Mouse (Mus musculus): ENCODE data around the gene Cd82.

DNA sequence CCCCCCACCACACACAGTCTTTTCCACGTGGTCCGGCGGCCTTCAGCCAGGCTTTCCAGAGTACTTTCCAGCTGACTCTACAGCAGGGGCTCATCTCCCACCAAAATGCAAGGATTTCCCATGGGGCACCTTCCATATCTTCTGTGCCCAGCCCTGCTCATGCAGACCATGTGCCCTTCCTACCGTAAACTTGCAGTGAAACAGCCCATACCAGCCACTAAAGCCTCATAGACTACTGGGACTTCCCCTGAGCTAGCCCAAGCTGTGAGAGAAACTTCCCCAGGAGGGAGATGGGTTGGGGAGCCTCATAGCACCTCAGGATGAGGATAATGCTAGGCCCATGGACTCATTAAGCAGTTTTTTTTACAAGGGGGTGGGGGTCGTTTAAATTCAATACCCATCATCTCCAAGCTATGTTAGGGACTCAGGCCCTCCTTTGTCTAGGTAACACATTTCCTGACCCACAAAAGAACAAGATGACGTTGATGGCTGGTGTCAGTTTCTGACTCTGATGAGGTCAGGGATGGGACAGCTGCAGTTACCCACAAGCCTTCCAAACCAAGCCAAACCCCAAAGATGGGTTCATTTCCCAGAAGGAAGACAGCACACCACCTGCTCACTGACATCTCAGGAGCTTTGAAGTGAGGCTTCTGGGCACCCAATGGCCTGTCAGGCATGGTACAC, 2.0 kb downstream of the Cd82 start:
- TF ChIP-seq CHD2 (IDR thresholded peaks at IDR 0.05; ENCODE audit: low read length) (no peak), BHLHE40 (IDR thresholded peaks at IDR 0.05; ENCODE audit: low read depth, low read length) (peak; percentile 65), UBTF (IDR thresholded peaks at IDR 0.05; ENCODE audit: low read depth, low read length) (no peak), MAX (IDR thresholded peaks at IDR 0.05; ENCODE audit: low read length) (peak; percentile 92), USF1 (IDR thresholded peaks at IDR 0.05; ENCODE audit: low read depth, low read length) (no peak), CTCF (conservative IDR thresholded peaks at IDR 0.05 in 1 of 2, IDR thresholded peaks at IDR 0.05 in 1 of 2; ENCODE audit: low read depth in 2 of 2, low read length in 2 of 2) (no peak)
